Mouse (Mus musculus): Measurements from ENCODE around the gene Anks1. TPM values are rescaled to one million over a fixed set of nuclear protein-coding genes. Genes with fewer than 3 reads are reported as not detected.

Anks1 gene
- polyA plus RNA-seq, 1 experiment from 2014 or later = 23.7 TPM

DNA sequence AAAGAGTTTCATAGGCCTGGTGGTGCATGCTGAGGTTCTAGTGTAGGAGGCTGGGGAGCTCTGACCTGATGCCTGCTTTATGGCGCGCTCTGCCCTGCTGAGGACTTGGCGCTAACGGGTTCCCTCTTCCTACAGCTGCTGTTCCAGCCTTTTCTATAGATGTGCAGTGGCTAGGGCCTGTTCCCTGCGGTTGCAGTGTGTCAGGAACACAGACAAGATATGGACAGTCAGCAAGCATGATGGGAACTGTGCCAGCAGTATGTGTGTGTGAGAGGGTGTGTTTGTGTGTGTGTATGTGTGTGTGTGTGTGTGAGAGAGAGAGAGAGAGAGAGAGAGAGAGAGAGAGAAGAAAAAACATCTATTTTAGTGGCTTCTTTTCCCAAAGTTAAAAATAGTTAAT, 29.9 kb downstream of the Anks1 start:
- Histone ChIP-seq H3K4me1 (ENCODE audit: control insufficient read depth, insufficient read depth, low read length) (no peaks in the 10 kb centered on the region), H3K36me3 (ENCODE audit: control insufficient read depth, insufficient read depth, low read length) (no peaks in the 10 kb centered on the region), H3K9me3 (ENCODE audit: control insufficient read depth, low read length) (no peaks in the 10 kb centered on the region), H3K4me3 (ENCODE audit: low read depth, low read length) (no peak overlapping the region), H3K4me2 (no peak overlapping the region), H3K27ac (ENCODE audit: low read depth, low read length) (no peak overlapping the region), H3K27me3 (ENCODE audit: control insufficient read depth, insufficient read depth, low read length) (no peaks in the 10 kb centered on the region), H3K9ac (ENCODE audit: low read length) (no peak overlapping the region)
- ATAC-seq (ENCODE audit: low FRiP score) (no peak), DNase-seq (ENCODE audit: low spot score, missing footprints) (no peak)
- 87% methylated on average over 5 of the region's 5 CpGs for WGBS

DNA sequence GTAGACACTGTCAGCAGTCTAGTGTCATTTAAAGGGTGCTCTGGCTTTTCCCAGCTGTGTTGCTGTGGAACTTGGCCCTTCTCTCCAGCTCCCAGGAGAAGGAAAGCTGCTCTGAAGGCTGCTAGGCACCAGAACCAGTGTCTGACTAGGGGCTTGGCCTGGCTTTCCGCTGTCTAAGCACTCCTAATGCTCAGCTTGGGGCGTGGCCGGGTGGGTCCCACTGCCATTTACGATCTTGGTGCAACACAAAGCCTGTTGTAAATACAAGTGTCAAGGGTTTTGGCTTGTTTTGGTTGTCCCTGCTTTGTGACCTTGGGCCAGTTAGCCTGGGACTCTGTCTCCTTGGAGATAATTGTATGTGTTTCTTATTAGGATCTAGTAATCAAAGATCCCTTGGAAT, 31.2 kb downstream of the Anks1 start:
- Histone ChIP-seq H3K9me3 (ENCODE audit: control insufficient read depth, low read length) (no peaks in the 10 kb centered on the region), H3K4me1 (ENCODE audit: control insufficient read depth, insufficient read depth, low read length) (0 out of 2 replicates have a peak, but pooled peaks cover under 1% of the 10 kb centered on the region), H3K27me3 (ENCODE audit: control insufficient read depth, insufficient read depth, low read length) (no peaks in the 10 kb centered on the region), H3K4me2 (no peak overlapping the region), H3K27ac (ENCODE audit: low read depth, low read length) (no peak overlapping the region), H3K36me3 (ENCODE audit: control insufficient read depth, insufficient read depth, low read length) (no peaks in the 10 kb centered on the region), H3K4me3 (ENCODE audit: low read depth, low read length) (no peak overlapping the region), H3K9ac (ENCODE audit: low read length) (no peak overlapping the region)
- WGBS = 87% methylated on average over 4 of the region's 4 CpGs
- no peak for ATAC-seq (ENCODE audit: low FRiP score)
- no peak for DNase-seq (ENCODE audit: low spot score, missing footprints)

- H3K9me3 ChIP-seq (ENCODE audit: control insufficient read depth, low read length) = no peaks in the 10 kb centered on the region
- H3K9ac ChIP-seq (ENCODE audit: low read length) = no peak overlapping the region
- DNase-seq (ENCODE audit: low spot score, missing footprints) (no peak), ATAC-seq (ENCODE audit: low FRiP score) (no peak)
- H3K4me1 ChIP-seq (ENCODE audit: control insufficient read depth, insufficient read depth, low read length) = peaks cover 6% of the 10 kb centered on the region; the same call in 1 of the 2 replicates
- H3K27ac ChIP-seq (ENCODE audit: low read depth, low read length) = no peak overlapping the region
- no peaks in the 10 kb centered on the region for H3K36me3 ChIP-seq (ENCODE audit: control insufficient read depth, insufficient read depth, low read length)
- 76% methylated on average over 5 of the region's 5 CpGs for WGBS
- no peaks in the 10 kb centered on the region for H3K27me3 ChIP-seq (ENCODE audit: control insufficient read depth, insufficient read depth, low read length)
- no peak overlapping the region for H3K4me3 ChIP-seq (ENCODE audit: low read depth, low read length)
- no peak overlapping the region for H3K4me2 ChIP-seq
Observed at GRCm38 (mm10) chr17:27941178-27941577, 32.1 kb downstream of the Anks1 start.

- H3K27ac ChIP-seq (ENCODE audit: low read depth, low read length) = no peak overlapping the region
- H3K27me3 ChIP-seq (ENCODE audit: control insufficient read depth, insufficient read depth, low read length) = no peaks in the 10 kb centered on the region
- H3K4me3 ChIP-seq (ENCODE audit: low read depth, low read length) = no peak overlapping the region
- DNase-seq (ENCODE audit: low spot score, missing footprints) = no peak
- H3K9ac ChIP-seq (ENCODE audit: low read length) = no peak overlapping the region
- no peak for ATAC-seq (ENCODE audit: low FRiP score)
- H3K4me2 ChIP-seq = no peak overlapping the region
- WGBS = 67% methylated on average over 2 of the region's 2 CpGs
- no peaks in the 10 kb centered on the region for H3K9me3 ChIP-seq (ENCODE audit: control insufficient read depth, low read length)
- H3K36me3 ChIP-seq (ENCODE audit: control insufficient read depth, insufficient read depth, low read length) = no peaks in the 10 kb centered on the region
- H3K4me1 ChIP-seq (ENCODE audit: control insufficient read depth, insufficient read depth, low read length) = peaks cover 6% of the 10 kb centered on the region; the same call in 1 of the 2 replicates
Observed at GRCm38 (mm10) chr17:27941698-27942097, 32.6 kb downstream of the Anks1 start.

DNA sequence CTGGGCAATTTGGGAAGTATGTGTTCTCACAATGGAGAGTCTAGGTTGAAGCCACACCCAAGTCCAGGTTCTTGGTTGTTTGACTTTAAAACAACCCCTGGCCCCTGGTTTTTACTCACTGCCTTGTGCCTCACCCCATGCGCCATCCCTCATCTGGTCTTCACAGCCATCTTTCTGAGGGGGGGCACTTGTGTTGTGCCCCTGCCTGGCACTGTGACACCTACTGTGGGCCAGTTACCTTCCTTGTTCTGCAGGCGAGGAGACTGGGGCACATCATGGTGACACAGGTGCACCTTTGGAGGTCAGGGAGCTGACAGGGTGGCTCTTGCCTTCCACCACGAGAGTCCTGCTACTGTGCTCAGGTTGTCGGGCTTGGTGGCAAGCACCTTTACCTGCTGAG, 33.0 kb downstream of the Anks1 start:
- DNase-seq (ENCODE audit: low spot score, missing footprints) (no peak), ATAC-seq (ENCODE audit: low FRiP score) (no peak)
- Histone ChIP-seq H3K36me3 (ENCODE audit: control insufficient read depth, insufficient read depth, low read length) (no peaks in the 10 kb centered on the region), H3K9ac (ENCODE audit: low read length) (no peak overlapping the region), H3K4me3 (ENCODE audit: low read depth, low read length) (no peak overlapping the region), H3K27me3 (ENCODE audit: control insufficient read depth, insufficient read depth, low read length) (no peaks in the 10 kb centered on the region), H3K4me1 (ENCODE audit: control insufficient read depth, insufficient read depth, low read length) (peaks cover 6% of the 10 kb centered on the region; the same call in 1 of the 2 replicates), H3K4me2 (no peak overlapping the region), H3K27ac (ENCODE audit: low read depth, low read length) (no peak overlapping the region), H3K9me3 (ENCODE audit: control insufficient read depth, low read length) (no peaks in the 10 kb centered on the region)
- 87% methylated on average over 4 of the region's 4 CpGs for WGBS

DNA sequence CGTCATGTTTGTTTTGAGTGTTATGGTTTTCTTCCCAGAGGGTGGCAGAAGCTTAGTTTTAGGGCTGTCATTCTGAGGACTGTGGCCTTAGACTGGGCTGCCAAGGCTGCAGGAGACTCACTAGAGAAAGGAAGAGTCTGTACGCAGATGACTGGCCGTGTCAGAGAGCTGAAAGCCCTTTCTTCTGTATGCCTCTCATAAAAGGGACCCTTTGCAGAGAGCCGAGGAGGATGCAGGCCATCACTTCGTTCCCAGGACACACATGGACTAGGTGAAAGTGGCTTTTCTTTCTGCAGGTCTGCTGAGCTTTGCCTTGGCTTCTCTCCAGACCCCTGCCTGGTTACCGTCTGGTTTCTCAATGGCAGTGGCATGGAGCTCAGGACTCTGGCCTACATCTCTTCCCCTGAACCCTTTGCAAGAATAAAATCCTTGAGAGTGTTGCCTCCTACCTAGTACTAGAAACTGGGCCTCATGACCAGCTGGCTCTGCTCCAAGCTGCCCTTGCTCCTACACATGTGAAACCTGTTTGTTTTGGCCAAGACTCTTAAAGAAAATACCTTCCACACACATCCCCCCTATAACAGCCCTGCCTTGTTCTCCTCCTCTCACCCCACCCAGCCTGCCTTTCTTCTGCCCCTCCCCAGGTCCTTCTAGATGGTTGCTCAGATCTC, 36.6 kb downstream of the Anks1 start:
- Histone ChIP-seq H3K9ac (ENCODE audit: low read length) (no peak overlapping the region), H3K9me3 (ENCODE audit: control insufficient read depth, low read length) (no peaks in the 10 kb centered on the region), H3K4me3 (ENCODE audit: low read depth, low read length) (no peak overlapping the region), H3K36me3 (ENCODE audit: control insufficient read depth, insufficient read depth, low read length) (no peaks in the 10 kb centered on the region), H3K4me1 (ENCODE audit: control insufficient read depth, insufficient read depth, low read length) (peaks cover 6% of the 10 kb centered on the region; the same call in 1 of the 2 replicates), H3K27me3 (ENCODE audit: control insufficient read depth, insufficient read depth, low read length) (no peaks in the 10 kb centered on the region), H3K27ac (ENCODE audit: low read depth, low read length) (no peak overlapping the region), H3K4me2 (no peak overlapping the region)
- DNase-seq (ENCODE audit: low spot score, missing footprints) = no peak
- 71% methylated on average over 6 of the region's 6 CpGs for WGBS
- no peak for ATAC-seq (ENCODE audit: low FRiP score)

- H3K27ac ChIP-seq (ENCODE audit: low read depth, low read length) = no peak overlapping the region
- WGBS = 88% methylated on average over 8 of the region's 8 CpGs
Observed at GRCm38 (mm10) chr17:27946371-27946770, 37.3 kb downstream of the Anks1 start.

GRCm38 (mm10) chr17:27947155-27947554, 38.0 kb downstream of the Anks1 start:
- no peaks in the 10 kb centered on the region for H3K27me3 ChIP-seq (ENCODE audit: control insufficient read depth, insufficient read depth, low read length)
- H3K27ac ChIP-seq (ENCODE audit: low read depth, low read length) = no peak overlapping the region
- ATAC-seq (ENCODE audit: low FRiP score) (no peak), DNase-seq (ENCODE audit: low spot score, missing footprints) (no peak)
- 92% methylated on average over 2 of the region's 2 CpGs for WGBS
- H3K4me3 ChIP-seq (ENCODE audit: low read depth, low read length) = no peak overlapping the region
- peaks cover 6% of the 10 kb centered on the region; the same call in 1 of the 2 replicates for H3K4me1 ChIP-seq (ENCODE audit: control insufficient read depth, insufficient read depth, low read length)
- H3K4me2 ChIP-seq = no peak overlapping the region
- H3K9me3 ChIP-seq (ENCODE audit: control insufficient read depth, low read length) = no peaks in the 10 kb centered on the region
- no peak overlapping the region for H3K9ac ChIP-seq (ENCODE audit: low read length)
- no peaks in the 10 kb centered on the region for H3K36me3 ChIP-seq (ENCODE audit: control insufficient read depth, insufficient read depth, low read length)

More at GRCm38 (mm10) chr17:27946371-27946770, 37.3 kb downstream of the Anks1 start:
- Histone ChIP-seq H3K9ac (ENCODE audit: low read length) (no peak overlapping the region), H3K4me2 (no peak overlapping the region), H3K27me3 (ENCODE audit: control insufficient read depth, insufficient read depth, low read length) (no peaks in the 10 kb centered on the region), H3K4me3 (ENCODE audit: low read depth, low read length) (no peak overlapping the region), H3K36me3 (ENCODE audit: control insufficient read depth, insufficient read depth, low read length) (no peaks in the 10 kb centered on the region), H3K9me3 (ENCODE audit: control insufficient read depth, low read length) (no peaks in the 10 kb centered on the region), H3K4me1 (ENCODE audit: control insufficient read depth, insufficient read depth, low read length) (peaks cover 6% of the 10 kb centered on the region; the same call in 1 of the 2 replicates)
- no peak for DNase-seq (ENCODE audit: low spot score, missing footprints)
- no peak for ATAC-seq (ENCODE audit: low FRiP score)

- H3K4me2 ChIP-seq = no peak overlapping the region
- ATAC-seq (ENCODE audit: low FRiP score) (no peak), DNase-seq (ENCODE audit: low spot score, missing footprints) (no peak)
- H3K27ac ChIP-seq (ENCODE audit: low read depth, low read length) = no peak overlapping the region
- H3K9me3 ChIP-seq (ENCODE audit: control insufficient read depth, low read length) = no peaks in the 10 kb centered on the region
- no peak overlapping the region for H3K4me3 ChIP-seq (ENCODE audit: low read depth, low read length)
- no peaks in the 10 kb centered on the region for H3K4me1 ChIP-seq (ENCODE audit: control insufficient read depth, insufficient read depth, low read length)
- no peak overlapping the region for H3K9ac ChIP-seq (ENCODE audit: low read length)
- no peaks in the 10 kb centered on the region for H3K36me3 ChIP-seq (ENCODE audit: control insufficient read depth, insufficient read depth, low read length)
- 78% methylated on average over 6 of the region's 6 CpGs for WGBS
- H3K27me3 ChIP-seq (ENCODE audit: control insufficient read depth, insufficient read depth, low read length) = no peaks in the 10 kb centered on the region
Observed at GRCm38 (mm10) chr17:27953136-27953535, 44.0 kb downstream of the Anks1 start.

Data from midbrain, embryonic 11.5 days (tissue).